Mouse (Mus musculus) CD4-positive helper T cell, adult 2 months (primary cell): Measurements from ENCODE around the gene 1700020L24Rik.

ENCODE experiments used
- DNase-seq: peaks from one replicate; pipeline ENCODE4 v3.0.0-alpha.2; 2012; ENCODE audit warnings: low read depth, missing footprints, low spot score

Gene 1700020L24Rik

GRCm38 (mm10) chr11:83440081-83441064, 2.9 kb downstream of the 1700020L24Rik start:
- peak; percentile 94 for DNase-seq

- DNase-seq: no peak
These were observed 3.8 kb downstream of the 1700020L24Rik start for GRCm38 (mm10) chr11:83441235-83441634.

DNA sequence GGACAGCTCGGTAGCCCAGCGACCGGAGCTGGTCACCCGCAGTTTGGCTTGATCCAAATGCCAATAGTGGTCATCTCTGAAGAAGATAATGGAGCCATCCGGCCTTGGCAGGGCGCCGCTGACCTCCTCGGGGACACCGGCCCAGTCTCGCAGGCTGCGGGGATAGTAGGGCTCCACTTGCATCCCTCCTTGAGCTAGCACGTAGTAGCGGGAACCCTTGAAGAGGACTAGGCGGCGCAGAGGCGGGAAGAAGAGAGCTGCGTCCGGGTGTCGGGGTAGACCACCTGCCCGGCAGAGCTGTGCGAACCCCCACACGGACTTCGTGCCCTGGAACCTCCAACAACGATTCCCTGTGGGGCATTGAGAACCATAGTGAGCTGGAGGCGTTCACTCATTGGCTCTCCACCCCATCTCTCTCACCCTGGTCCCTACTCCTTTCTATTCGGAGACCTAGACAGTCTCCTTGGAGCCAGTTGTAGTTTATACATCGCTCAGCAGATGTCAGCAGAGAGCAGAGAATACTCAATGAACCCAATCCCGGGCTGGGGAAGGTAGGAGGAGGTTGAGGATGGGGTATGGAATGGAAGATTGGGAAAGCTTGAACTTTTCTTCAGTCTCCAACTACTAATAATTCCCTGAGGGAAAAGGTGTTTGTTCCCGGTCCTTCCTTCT, 5.3 kb downstream of the 1700020L24Rik start:
- DNase-seq: peak; percentile 59

- DNase-seq: no peak
These were observed 6.3 kb downstream of the 1700020L24Rik start for GRCm38 (mm10) chr11:83443824-83444223.

DNA sequence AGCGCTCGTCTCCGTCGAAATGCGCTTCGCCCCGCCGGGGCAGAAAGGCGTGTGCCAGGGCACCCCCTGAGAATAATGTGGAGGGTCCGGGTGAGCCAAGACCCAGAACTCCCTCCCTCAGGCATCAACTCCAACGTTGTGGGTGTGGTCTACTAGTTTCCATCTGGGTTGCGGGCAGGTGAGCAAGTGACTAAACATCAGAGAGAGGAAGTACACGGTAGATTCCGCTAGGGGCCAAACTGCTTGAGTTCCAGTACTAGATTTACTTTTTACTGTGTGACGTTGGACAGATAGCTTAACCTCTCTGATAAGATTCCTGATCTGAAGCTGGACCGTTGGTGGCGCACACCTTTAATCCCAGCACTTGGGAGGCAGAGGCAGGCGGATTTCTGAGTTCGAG, 7.5 kb downstream of the 1700020L24Rik start:
- peak; percentile 61 for DNase-seq

- no peak for DNase-seq
These were observed 10.1 kb downstream of the 1700020L24Rik start for GRCm38 (mm10) chr11:83447612-83448011.

GRCm38 (mm10) chr11:83448021-83448926, 10.8 kb downstream of the 1700020L24Rik start:
- DNase-seq: no peak

DNA sequence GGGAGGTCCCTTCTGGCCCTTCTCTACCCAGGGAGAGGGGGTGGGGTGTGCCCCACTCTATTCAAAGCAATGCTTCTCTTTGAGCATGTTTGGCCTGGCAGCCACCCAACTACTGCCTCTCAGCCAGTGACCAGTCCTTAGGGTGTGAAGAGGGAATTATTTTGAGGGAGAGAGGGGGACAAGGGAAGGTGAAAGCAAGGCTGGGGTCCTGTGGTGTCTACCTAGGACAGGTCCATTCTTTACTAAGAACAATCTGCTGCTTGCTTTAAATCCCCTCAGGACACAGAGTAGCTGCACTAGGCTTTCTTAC, 11.4 kb downstream of the 1700020L24Rik start:
- no peak for DNase-seq

DNA sequence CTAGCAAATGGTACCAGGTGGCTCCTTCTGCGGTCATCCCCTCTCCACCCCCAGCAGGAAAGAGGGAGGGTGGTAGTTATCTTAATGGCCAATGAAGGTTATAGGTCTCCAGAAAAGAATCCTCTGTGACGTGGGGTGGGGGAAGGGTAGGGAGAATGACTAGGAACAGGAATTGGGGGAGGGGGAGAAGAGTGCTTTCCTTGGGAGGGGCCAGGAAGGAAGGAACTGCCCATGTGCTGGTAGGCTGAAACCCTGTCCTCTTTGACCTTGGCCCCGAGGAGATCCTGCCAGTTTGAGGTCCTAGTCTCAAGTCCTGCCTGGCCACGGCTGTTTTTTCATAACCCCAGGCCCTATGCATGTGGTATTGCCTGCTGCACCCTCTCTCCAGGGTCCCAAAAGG, 11.8 kb downstream of the 1700020L24Rik start:
- no peak for DNase-seq

- DNase-seq: no peak
These were observed 13.1 kb downstream of the 1700020L24Rik start for GRCm38 (mm10) chr11:83450550-83450949.

GRCm38 (mm10) chr11:83451281-83451680, 13.8 kb downstream of the 1700020L24Rik start:
- DNase-seq: no peak

GRCm38 (mm10) chr11:83454548-83454947, 17.1 kb downstream of the 1700020L24Rik start:
- DNase-seq: no peak

DNA sequence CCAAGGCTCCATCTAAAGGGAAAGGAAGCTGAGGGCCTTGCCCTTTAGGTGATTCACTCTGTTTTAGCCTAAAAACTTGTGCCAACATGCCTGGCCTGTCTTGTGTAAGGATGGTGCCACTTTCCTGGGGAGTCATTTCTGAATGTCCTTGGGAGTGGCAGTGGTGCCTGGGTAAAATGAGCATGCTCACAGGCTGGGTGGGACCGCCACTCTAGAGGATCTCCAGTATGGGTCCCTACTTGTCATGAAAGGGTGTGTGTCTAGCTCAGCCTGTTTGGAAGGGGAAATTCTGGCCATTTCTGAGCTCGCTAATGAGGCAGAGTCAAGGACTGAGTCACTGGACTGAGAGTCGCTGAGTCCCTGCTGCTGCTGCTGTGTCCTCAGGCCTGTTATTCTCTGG, 18.1 kb downstream of the 1700020L24Rik start:
- DNase-seq: no peak

DNA sequence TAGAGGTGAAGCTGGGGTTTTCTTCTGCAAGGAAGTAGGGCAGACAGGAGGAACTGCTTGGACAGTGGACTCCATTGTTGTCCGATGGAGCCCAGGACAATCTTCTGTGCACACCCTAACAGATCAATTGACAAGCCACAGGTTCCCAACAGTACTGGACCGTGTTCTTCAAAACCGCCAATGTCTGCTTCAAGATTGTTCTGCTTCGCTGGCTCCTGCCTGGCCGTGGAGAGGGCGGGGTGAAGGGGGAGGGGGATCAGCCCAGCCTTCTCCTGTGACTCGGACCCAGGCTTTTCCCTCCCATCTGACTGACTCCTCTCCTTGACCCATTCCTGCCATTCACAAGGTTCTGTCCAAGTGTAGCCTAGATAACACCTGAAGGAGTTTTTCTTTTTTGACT, 19.8 kb downstream of the 1700020L24Rik start:
- DNase-seq: no peak

- DNase-seq: no peak
These were observed 20.6 kb downstream of the 1700020L24Rik start for GRCm38 (mm10) chr11:83457912-83458601.

GRCm38 (mm10) chr11:83461462-83462027, 24.1 kb downstream of the 1700020L24Rik start:
- DNase-seq: no peak

- DNase-seq: peak; percentile 9
These were observed 25.3 kb downstream of the 1700020L24Rik start, which contains the start of gene Mmp28 for GRCm38 (mm10) chr11:83462711-83463244. Gene Mmp28 (minus strand): TSS chr11:83463071.

DNA sequence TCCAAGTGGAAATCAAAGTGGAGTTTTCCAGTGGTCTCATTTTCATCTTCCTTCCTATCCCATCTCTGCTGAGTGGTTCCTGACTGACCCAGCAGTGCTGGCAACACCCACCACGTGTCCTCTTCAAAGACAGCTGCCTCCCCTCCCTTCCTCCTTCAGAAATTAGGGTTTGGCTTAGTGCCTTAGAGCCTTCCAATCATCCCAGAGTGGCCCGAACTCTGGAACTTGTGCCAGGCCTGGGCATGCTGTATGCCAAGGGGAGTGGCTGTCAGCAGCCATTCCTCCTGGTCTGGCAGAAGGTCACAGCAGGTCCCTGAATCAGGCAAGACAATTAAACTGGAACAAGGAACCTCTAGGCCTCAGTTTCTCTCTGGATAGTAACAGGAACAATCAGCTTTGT, 28.5 kb downstream of the 1700020L24Rik start:
- DNase-seq: no peak

DNA sequence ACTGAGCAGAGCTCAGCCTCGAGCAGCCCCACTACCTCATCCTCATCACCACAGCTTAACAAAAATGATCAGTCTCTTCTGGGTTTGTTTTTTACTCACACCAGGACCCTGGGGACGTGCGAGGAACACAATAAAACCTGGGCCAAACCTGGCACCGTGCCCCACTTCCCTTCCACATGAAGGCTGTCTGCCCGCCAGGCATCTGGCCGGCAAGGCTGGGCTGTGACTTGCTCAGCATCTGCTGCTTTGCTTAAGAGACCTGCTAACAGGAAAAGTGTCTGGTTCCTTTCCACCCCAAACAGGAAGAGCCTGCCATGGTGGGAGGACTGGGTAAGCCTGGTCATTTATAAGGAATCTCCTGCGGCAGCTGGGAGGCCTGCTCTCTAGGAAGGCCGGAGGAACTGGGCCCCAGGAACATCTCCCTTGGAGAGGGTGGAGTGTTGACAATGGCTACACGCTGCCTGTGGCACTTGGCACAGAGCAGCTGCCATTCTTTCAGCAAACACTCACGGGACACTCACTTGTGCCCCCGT, 29.7 kb downstream of the 1700020L24Rik start:
- no peak for DNase-seq

DNA sequence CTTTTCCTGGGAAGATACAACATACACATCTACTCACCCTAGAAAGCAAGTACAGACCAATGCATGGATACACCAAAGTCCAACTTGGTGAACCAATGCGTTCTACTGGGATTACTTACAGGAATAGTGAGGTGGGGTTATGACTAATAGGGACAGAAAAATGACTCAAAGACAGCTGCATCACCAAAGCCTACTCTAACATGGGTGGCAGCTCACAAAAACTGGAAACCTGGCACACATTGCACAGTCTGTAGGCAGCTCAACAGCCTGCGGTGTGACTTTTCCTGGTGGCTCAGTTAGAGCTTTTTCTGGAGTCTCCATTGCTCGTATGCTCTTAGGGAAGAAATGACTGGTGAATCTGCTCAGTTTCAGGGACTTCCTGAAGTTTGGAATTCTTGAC, 31.3 kb downstream of the 1700020L24Rik start:
- no peak for DNase-seq
